8 mouse cellular contexts compared by ENCODE assay signal in genomic region chr5:139912121-139912771, GRCm38 (mm10). TPM values are rescaled to one million over a fixed set of nuclear protein-coding genes. Genes with fewer than 3 reads are reported as not detected.
DNase-seq lines count a peak whose midpoint lies in the region; ATAC-seq lines count a peak whose summit lies in the region.

No protein-coding gene starts in this region.

- H3K27ac ChIP-seq in kidney, embryonic 14.5 days (ENCODE audit: low read depth, low read length) = no peak overlapping the region
- H3K27ac ChIP-seq in forebrain, embryonic 10.5 days = peak overlapping the region; percentile 74
- H3K27ac ChIP-seq in kidney, embryonic 16.5 days (ENCODE audit: low read length) = no peak overlapping the region
- peak overlapping the region; percentile 78 for H3K27ac ChIP-seq in midbrain, embryonic 12.5 days (replicated peaks)

- no peaks in the 10 kb centered on the region for H3K36me3 ChIP-seq in kidney, embryonic 14.5 days (ENCODE audit: control insufficient read depth, insufficient read depth, low read length)
- H3K36me3 ChIP-seq in forebrain, embryonic 10.5 days (replicated peaks) = no peaks in the 10 kb centered on the region
- H3K36me3 ChIP-seq in kidney, embryonic 16.5 days (ENCODE audit: insufficient read depth, low read length) = no peaks in the 10 kb centered on the region
- H3K36me3 ChIP-seq in midbrain, embryonic 12.5 days = no peaks in the 10 kb centered on the region

- no peak for ATAC-seq in kidney, embryonic 14.5 days (ENCODE audit: low FRiP score, low TSS enrichment)
- no peak for ATAC-seq in kidney, embryonic 16.5 days (ENCODE audit: low FRiP score, low TSS enrichment)
- peak; percentile 24; the same call in 1 of the 2 replicates for ATAC-seq in midbrain, embryonic 12.5 days (ENCODE audit: low FRiP score, low read depth)

- H3K9ac ChIP-seq in kidney, embryonic 14.5 days (ENCODE audit: low read depth, low read length) = peak overlapping the region; percentile 47; the same call in 1 of the 2 replicates
- H3K9ac ChIP-seq in kidney, embryonic 16.5 days (replicated peaks; ENCODE audit: low read length) = peak overlapping the region; percentile 66
- H3K9ac ChIP-seq in midbrain, embryonic 12.5 days (replicated peaks) = peak overlapping the region; percentile 65

- H3K9me3 ChIP-seq in kidney, embryonic 14.5 days (ENCODE audit: control insufficient read depth, low read length) = no peaks in the 10 kb centered on the region
- H3K9me3 ChIP-seq in forebrain, embryonic 10.5 days = no peaks in the 10 kb centered on the region
- no peaks in the 10 kb centered on the region for H3K9me3 ChIP-seq in kidney, embryonic 16.5 days (ENCODE audit: low read length)
- no peaks in the 10 kb centered on the region for H3K9me3 ChIP-seq in midbrain, embryonic 12.5 days

- H3K4me1 ChIP-seq in kidney, embryonic 14.5 days (ENCODE audit: control insufficient read depth, insufficient read depth, low read length) = peaks cover 29% of the 10 kb centered on the region
- H3K4me1 ChIP-seq in forebrain, embryonic 10.5 days = peaks cover 64% of the 10 kb centered on the region
- peaks cover 44% of the 10 kb centered on the region for H3K4me1 ChIP-seq in kidney, embryonic 16.5 days (ENCODE audit: insufficient read depth, low read length)
- peaks cover 55% of the 10 kb centered on the region for H3K4me1 ChIP-seq in midbrain, embryonic 12.5 days

- H3K4me3 ChIP-seq in kidney, embryonic 14.5 days (ENCODE audit: low read length) = peak overlapping the region; percentile 51
- peak overlapping the region; percentile 64 for H3K4me3 ChIP-seq in forebrain, embryonic 10.5 days
- peak overlapping the region; percentile 55 for H3K4me3 ChIP-seq in kidney, embryonic 16.5 days (ENCODE audit: low read length)
- peak overlapping the region; percentile 53 for H3K4me3 ChIP-seq in midbrain, embryonic 12.5 days

- H3K27me3 ChIP-seq in kidney, embryonic 14.5 days (ENCODE audit: control insufficient read depth, insufficient read depth, low read length) = peaks cover 78% of the 10 kb centered on the region
- H3K27me3 ChIP-seq in forebrain, embryonic 10.5 days (ENCODE audit: poor library complexity, severe bottlenecking) = peaks cover 95% of the 10 kb centered on the region
- H3K27me3 ChIP-seq in kidney, embryonic 16.5 days (ENCODE audit: insufficient read depth, low read length) = peaks cover 84% of the 10 kb centered on the region
- H3K27me3 ChIP-seq in midbrain, embryonic 12.5 days = peaks cover 95% of the 10 kb centered on the region

- no peak for DNase-seq in kidney, adult 8-10 months
- peak; percentile 56 for DNase-seq in forebrain, embryonic 10.5 days (ENCODE audit: extremely low spot score, low spot score)
- DNase-seq in layer of hippocampus, adult 9-10 months (ENCODE audit: low spot score) = no peak
- DNase-seq in gastrocnemius, postnatal 4 days (ENCODE audit: low spot score in 2 of 2) = no peak
- DNase-seq in thymus, postnatal 25 days = no peak

- WGBS in kidney, embryonic 14.5 days = 1% methylated on average over 22 of the region's 64 CpGs
- WGBS in forebrain, embryonic 10.5 days = under 1% methylated on average over 51 of the region's 64 CpGs
- 0% methylated on average over 12 of the region's 64 CpGs for WGBS in kidney, embryonic 16.5 days
- 2% methylated on average over 37 of the region's 64 CpGs for WGBS in midbrain, embryonic 12.5 days

- peak overlapping the region; percentile 94 for H3K4me2 ChIP-seq in kidney, embryonic 14.5 days (replicated peaks; ENCODE audit: low read depth, low read length)
- peak overlapping the region; percentile 91 for H3K4me2 ChIP-seq in kidney, embryonic 16.5 days (replicated peaks; ENCODE audit: low read depth, low read length)
- peak overlapping the region; percentile 94 for H3K4me2 ChIP-seq in midbrain, embryonic 12.5 days (replicated peaks)

RNA-seq across cellular contexts. Expression of gene Elfn1, which starts 4.5 kb away (rescaled TPM):
- 0.14 and 0.50 TPM in 2 replicates for polyA plus RNA-seq in kidney, embryonic 14.5 days (2014; fragmentation: Nextera tagmentation; extraction: Ambion mirVana)
- polyA plus RNA-seq in forebrain, embryonic 10.5 days (2016; fragmentation: Nextera tagmentation; extraction: Ambion mirVana) = 0.07 and 0.32 TPM in 2 replicates
- polyA plus RNA-seq in kidney, embryonic 16.5 days (2015; fragmentation: Nextera tagmentation; extraction: Ambion mirVana) = 0.24 and 0.37 TPM in 2 replicates
- 0.94 and 1.2 TPM in 2 replicates for polyA plus RNA-seq in midbrain, embryonic 12.5 days (2016; fragmentation: Nextera tagmentation; extraction: Ambion mirVana)
- under 1 TPM; 0.66 to 0.88 TPM for total RNA-seq in gastrocnemius, postnatal 4 days (2021)

Comparison
In these comparisons a context has a peak if more than half of its experiments do, and no peak if none do; other contexts are left out.
1. H3K27ac ChIP-seq: peak in forebrain, embryonic 10.5 days (single experiment) and midbrain, embryonic 12.5 days (single experiment); none in kidney, embryonic 14.5 days (single experiment) and kidney, embryonic 16.5 days (single experiment).
2. Peak in every context shown above with its lines, with median percentiles within 50 percentile points of each other: H3K4me2 ChIP-seq, H3K4me3 ChIP-seq and H3K9ac ChIP-seq.